Mouse (Mus musculus) midbrain, embryonic 13.5 days (tissue): ENCODE results near the gene Prpf40b. TPM values are rescaled to one million over a fixed set of nuclear protein-coding genes. Genes with fewer than 3 reads are reported as not detected.

Experiments
- ATAC-seq: fragments of 200-750 bp; cut with Nextera tagmentation; 2 replicates; pipeline ENCODE4 v1.8.0; 2017; ENCODE audit warnings: mild to moderate bottlenecking, moderate TSS enrichment, moderate library complexity
- H3K27ac ChIP-seq: fragments of 300-500 bp; sonication (generic); 2 replicates; pipeline ENCODE4 v1.5.1; 2015; ENCODE audit warnings: inconsistent platforms, mild to moderate bottlenecking, moderate library complexity
- H3K27me3 ChIP-seq: fragments of 300-500 bp; sonication (generic); 2 replicates; pipeline ENCODE4 v1.6.1; 2015; ENCODE audit warnings: mild to moderate bottlenecking, inconsistent platforms
- H3K36me3 ChIP-seq: fragments of 300-500 bp; sonication (generic); 2 replicates; pipeline ENCODE4 v1.6.1; 2015; ENCODE audit warnings: mild to moderate bottlenecking, inconsistent platforms
- H3K4me1 ChIP-seq: fragments of 300-500 bp; sonication (generic); replicated peaks from 2 replicates; pipeline ENCODE4 v1.6.1; 2015; ENCODE audit warnings: inconsistent platforms
- H3K4me2 ChIP-seq: fragments of 300-500 bp; sonication (generic); replicated peaks from 2 replicates; pipeline ENCODE4 v1.6.1; 2015; ENCODE audit warnings: moderate library complexity, mild to moderate bottlenecking, inconsistent platforms
- H3K4me3 ChIP-seq: fragments of 300-500 bp; sonication (generic); replicated peaks from 2 replicates; pipeline ENCODE4 v1.5.1; 2015; ENCODE audit warnings: mild to moderate bottlenecking, inconsistent platforms
- H3K9ac ChIP-seq: fragments of 300-500 bp; sonication (generic); replicated peaks from 2 replicates; pipeline ENCODE4 v1.6.1; 2015; ENCODE audit warnings: mild to moderate bottlenecking, inconsistent platforms
- H3K9me3 ChIP-seq: fragments of 300-500 bp; sonication (generic); 2 replicates; pipeline ENCODE4 v1.6.1; 2016; ENCODE audit warnings: mild to moderate bottlenecking, inconsistent platforms
- WGBS: fragments of 180-500 bp; shearing (Covaris S2); methylation state at CpG from one replicate; pipeline ENCODE4 v1.1.7; 2015; 5-methylcytosine and 5-hydroxymethylcytosine counted together
- polyA plus RNA-seq: library from polyadenylated mRNA; unstranded; fragments of >200 nt; fragmentation: Nextera tagmentation; extraction: Ambion mirVana; gene quantifications from 2 replicates; pipeline ENCODE4 v1.2.1, GENCODE M21; 2015

The Prpf40b gene
- polyA plus RNA-seq, 1 experiment from 2014 or later, result 125 TPM

- no peak for ATAC-seq
- Histone ChIP-seq H3K9me3 (no peaks in the 10 kb centered on the region), H3K27me3 (no peaks in the 10 kb centered on the region), H3K36me3 (peaks cover 92% of the 10 kb centered on the region), H3K27ac (peak overlapping the region; percentile 25; the same call in 1 of the 2 replicates), H3K9ac (no peak overlapping the region), H3K4me1 (no peaks in the 10 kb centered on the region), H3K4me2 (no peak overlapping the region), H3K4me3 (no peak overlapping the region)
- 90% methylated on average over 9 of the region's 9 CpGs for WGBS
These were observed 26.1 kb downstream of the Prpf40b start for GRCm38 (mm10) chr15:99320978-99321377.

- no peak overlapping the region for H3K4me2 ChIP-seq
- H3K9ac ChIP-seq, result no peak overlapping the region
- no peaks in the 10 kb centered on the region for H3K27me3 ChIP-seq
- no peak overlapping the region for H3K27ac ChIP-seq
- no peaks in the 10 kb centered on the region for H3K4me1 ChIP-seq
- H3K4me3 ChIP-seq, result no peak overlapping the region
- peaks cover 87% of the 10 kb centered on the region for H3K36me3 ChIP-seq
- 91% methylated on average over 9 of the region's 9 CpGs for WGBS
- no peaks in the 10 kb centered on the region for H3K9me3 ChIP-seq
- no peak for ATAC-seq
These were observed 29.3 kb downstream of the Prpf40b start for GRCm38 (mm10) chr15:99324151-99324550.

- ATAC-seq, result no peak
- Histone ChIP-seq H3K4me2 (no peak overlapping the region), H3K27ac (no peak overlapping the region), H3K9ac (no peak overlapping the region), H3K4me3 (no peak overlapping the region), H3K4me1 (no peaks in the 10 kb centered on the region), H3K9me3 (no peaks in the 10 kb centered on the region), H3K36me3 (peaks cover 75% of the 10 kb centered on the region), H3K27me3 (no peaks in the 10 kb centered on the region)
- 92% methylated on average over 6 of the region's 6 CpGs for WGBS
These were observed 30.7 kb downstream of the Prpf40b start for GRCm38 (mm10) chr15:99325598-99325997.

GRCm38 (mm10) chr15:99326407-99326806 is 31.5 kb downstream of the Prpf40b start:
- Histone ChIP-seq H3K36me3 (peaks cover 67% of the 10 kb centered on the region), H3K4me3 (no peak overlapping the region), H3K9ac (no peak overlapping the region), H3K4me2 (no peak overlapping the region), H3K4me1 (no peaks in the 10 kb centered on the region), H3K27ac (no peak overlapping the region), H3K9me3 (no peaks in the 10 kb centered on the region), H3K27me3 (no peaks in the 10 kb centered on the region)
- 65% methylated on average over 2 of the region's 2 CpGs for WGBS
- ATAC-seq, result no peak

DNA sequence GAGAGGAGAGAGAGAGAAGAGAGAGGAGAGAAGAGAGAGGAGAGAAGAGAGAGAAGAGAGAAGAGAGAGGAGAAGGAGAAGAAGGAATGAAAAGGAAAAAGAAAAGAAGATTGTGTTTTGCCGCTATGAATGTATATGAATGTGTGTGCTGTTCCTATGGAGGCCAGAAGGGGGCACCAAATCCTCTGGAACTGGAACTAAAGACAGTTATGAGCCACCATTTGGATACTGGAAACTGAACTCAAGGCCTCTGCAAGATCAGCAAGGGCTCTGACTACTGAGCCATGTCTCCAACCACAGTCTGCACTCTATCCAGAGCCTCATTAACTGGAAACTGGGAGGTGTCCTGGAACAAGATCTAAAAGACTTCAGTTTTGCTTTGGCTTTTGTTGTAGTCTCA is 32.1 kb downstream of the Prpf40b start:
- H3K27me3 ChIP-seq, result no peaks in the 10 kb centered on the region
- no peak overlapping the region for H3K27ac ChIP-seq
- no peak overlapping the region for H3K4me3 ChIP-seq
- ATAC-seq, result no peak
- no peak overlapping the region for H3K4me2 ChIP-seq
- peaks cover 62% of the 10 kb centered on the region for H3K36me3 ChIP-seq
- WGBS, result 85% methylated on average over 1 of the region's 1 CpGs
- H3K9me3 ChIP-seq, result no peaks in the 10 kb centered on the region
- H3K9ac ChIP-seq, result no peak overlapping the region
- H3K4me1 ChIP-seq, result no peaks in the 10 kb centered on the region

GRCm38 (mm10) chr15:99328011-99328410 is 33.1 kb downstream of the Prpf40b start:
- H3K9ac ChIP-seq, result no peak overlapping the region
- no peak for ATAC-seq
- no peaks in the 10 kb centered on the region for H3K27me3 ChIP-seq
- H3K9me3 ChIP-seq, result no peaks in the 10 kb centered on the region
- no peaks in the 10 kb centered on the region for H3K4me1 ChIP-seq
- whole genome bisulfite sequencing, result 96% methylated on average over 5 of the region's 5 CpGs
- no peak overlapping the region for H3K4me3 ChIP-seq
- H3K4me2 ChIP-seq, result no peak overlapping the region
- no peak overlapping the region for H3K27ac ChIP-seq
- peaks cover 51% of the 10 kb centered on the region for H3K36me3 ChIP-seq

DNA sequence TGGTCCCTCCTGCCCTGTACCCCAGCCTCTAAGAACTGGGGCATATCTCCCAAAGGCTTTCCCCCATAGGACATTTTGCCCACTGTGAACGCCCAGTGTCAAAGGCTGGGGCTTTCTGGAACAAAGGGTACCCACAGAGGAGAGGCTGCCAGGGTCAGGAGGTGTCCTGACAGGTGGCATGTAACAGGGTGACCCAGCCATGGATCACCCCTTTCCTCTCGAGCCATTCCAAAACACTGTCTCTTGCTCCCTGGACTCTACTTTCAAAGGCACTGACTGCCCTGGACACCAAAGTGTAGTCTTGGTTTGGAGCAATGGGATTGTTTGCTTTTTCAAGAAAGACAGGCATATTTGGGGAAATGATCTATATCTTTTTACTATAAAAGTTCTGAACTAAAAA is 35.4 kb downstream of the Prpf40b start:
- H3K4me2 ChIP-seq, result no peak overlapping the region
- WGBS, result 67% methylated on average over 2 of the region's 2 CpGs
- no peaks in the 10 kb centered on the region; the same call in 1 of the 2 replicates for H3K4me1 ChIP-seq
- ATAC-seq, result no peak
- no peak overlapping the region for H3K9ac ChIP-seq
- H3K9me3 ChIP-seq, result no peaks in the 10 kb centered on the region
- no peak overlapping the region for H3K27ac ChIP-seq
- H3K4me3 ChIP-seq, result no peak overlapping the region
- H3K36me3 ChIP-seq, result peaks cover 37% of the 10 kb centered on the region
- H3K27me3 ChIP-seq, result no peaks in the 10 kb centered on the region

DNA sequence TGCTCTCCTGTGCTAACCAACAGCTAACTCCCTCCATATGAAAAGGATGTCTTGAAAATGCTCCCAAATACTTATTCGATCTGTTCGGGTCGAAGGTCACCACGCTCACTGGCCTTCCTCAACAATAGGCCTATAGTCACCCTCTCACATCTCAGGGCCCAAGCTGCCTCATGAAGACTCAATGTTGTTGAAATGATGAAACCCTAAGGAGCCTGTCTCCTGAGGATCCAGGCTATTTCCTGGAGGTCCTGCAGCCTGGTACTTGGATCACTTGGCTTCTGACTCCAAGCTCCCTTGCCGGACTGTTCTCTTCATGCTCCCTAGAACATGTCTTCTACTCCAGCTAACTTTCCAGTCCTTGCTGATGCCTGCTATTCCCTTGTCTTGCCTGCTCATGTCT is 36.5 kb downstream of the Prpf40b start:
- no peak overlapping the region for H3K9ac ChIP-seq
- WGBS, result 59% methylated on average over 5 of the region's 5 CpGs
- ATAC-seq, result no peak
- H3K36me3 ChIP-seq, result peaks cover 31% of the 10 kb centered on the region
- no peaks in the 10 kb centered on the region for H3K9me3 ChIP-seq
- no peak overlapping the region for H3K4me3 ChIP-seq
- H3K27me3 ChIP-seq, result no peaks in the 10 kb centered on the region
- no peak overlapping the region for H3K27ac ChIP-seq
- no peak overlapping the region for H3K4me2 ChIP-seq
- H3K4me1 ChIP-seq, result no peaks in the 10 kb centered on the region; the same call in 1 of the 2 replicates

GRCm38 (mm10) chr15:99332111-99332510 is 37.2 kb downstream of the Prpf40b start:
- Histone ChIP-seq H3K4me2 (no peak overlapping the region), H3K4me1 (no peaks in the 10 kb centered on the region; the same call in 1 of the 2 replicates), H3K9ac (no peak overlapping the region), H3K9me3 (no peaks in the 10 kb centered on the region), H3K27ac (no peak overlapping the region), H3K27me3 (no peaks in the 10 kb centered on the region), H3K36me3 (peaks cover 26% of the 10 kb centered on the region), H3K4me3 (no peak overlapping the region)
- ATAC-seq, result no peak

GRCm38 (mm10) chr15:99332921-99333675 is 38.2 kb downstream of the Prpf40b start:
- WGBS, result 81% methylated on average over 9 of the region's 9 CpGs
- no peak for ATAC-seq
- no peak overlapping the region for H3K9ac ChIP-seq

DNA sequence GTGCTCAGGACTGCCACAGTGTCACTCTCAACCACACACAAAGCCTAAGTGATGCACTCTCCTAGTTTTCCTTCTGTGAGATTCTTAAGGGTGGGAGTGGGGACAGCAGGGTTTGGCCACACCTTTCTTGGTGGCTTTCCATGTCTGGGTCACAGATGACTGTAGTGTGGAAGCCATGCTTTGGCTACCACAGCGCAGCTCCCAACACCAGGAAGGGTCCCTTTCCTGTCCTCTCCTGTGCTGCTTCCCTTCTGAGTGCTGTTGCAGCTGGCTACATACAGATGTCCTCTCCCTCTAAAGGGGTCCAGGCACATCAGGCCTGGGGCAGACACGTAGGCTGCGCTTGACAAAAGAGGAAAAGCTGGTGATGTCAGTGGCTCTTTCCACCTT is 38.8 kb downstream of the Prpf40b start:
- no peak for ATAC-seq
- H3K9ac ChIP-seq, result no peak overlapping the region
- H3K36me3 ChIP-seq, result peaks cover 12% of the 10 kb centered on the region
- no peak overlapping the region for H3K4me3 ChIP-seq
- H3K4me2 ChIP-seq, result no peak overlapping the region
- no peaks in the 10 kb centered on the region for H3K9me3 ChIP-seq
- no peaks in the 10 kb centered on the region; the same call in 1 of the 2 replicates for H3K4me1 ChIP-seq
- H3K27ac ChIP-seq, result peak overlapping the region; percentile 66
- H3K27me3 ChIP-seq, result no peaks in the 10 kb centered on the region
- 88% methylated on average over 3 of the region's 3 CpGs for WGBS

More at GRCm38 (mm10) chr15:99332921-99333675, 38.2 kb downstream of the Prpf40b start:
- no peaks in the 10 kb centered on the region for H3K27me3 ChIP-seq
- no peaks in the 10 kb centered on the region; the same call in 1 of the 2 replicates for H3K4me1 ChIP-seq
- no peak overlapping the region for H3K4me3 ChIP-seq
- peaks cover 16% of the 10 kb centered on the region for H3K36me3 ChIP-seq
- H3K27ac ChIP-seq, result peak overlapping the region; percentile 66; the same call in 1 of the 2 replicates
- no peak overlapping the region for H3K4me2 ChIP-seq
- no peaks in the 10 kb centered on the region for H3K9me3 ChIP-seq

DNA sequence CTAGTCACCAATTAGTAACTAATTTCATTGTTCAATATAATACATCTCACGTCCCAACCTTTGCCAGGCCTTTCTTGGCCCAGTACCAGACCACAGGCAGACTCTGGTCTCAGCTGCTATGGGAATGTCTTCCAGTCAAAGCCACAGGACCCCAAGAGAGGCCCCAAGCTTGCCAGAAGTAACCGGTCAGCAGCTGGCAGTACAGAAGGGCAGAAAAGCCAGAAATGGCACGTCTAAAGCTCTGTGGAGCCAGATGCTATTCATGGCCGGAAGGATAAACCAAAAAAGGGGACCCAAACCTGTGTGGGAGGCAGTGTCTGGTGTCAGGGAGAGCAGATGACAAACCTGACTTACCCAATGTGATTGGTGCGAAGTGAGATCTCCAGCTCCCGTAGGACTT is 39.6 kb downstream of the Prpf40b start:
- H3K9ac ChIP-seq, result no peak overlapping the region
- H3K4me2 ChIP-seq, result no peak overlapping the region
- no peaks in the 10 kb centered on the region for H3K27me3 ChIP-seq
- ATAC-seq, result no peak
- peaks cover under 1% of the 10 kb centered on the region; the same call in 1 of the 2 replicates for H3K4me1 ChIP-seq
- H3K9me3 ChIP-seq, result no peaks in the 10 kb centered on the region
- H3K27ac ChIP-seq, result peak overlapping the region; percentile 14; the same call in 1 of the 2 replicates
- H3K4me3 ChIP-seq, result no peak overlapping the region
- 0 out of 2 replicates have a peak, but pooled peaks cover 4% of the 10 kb centered on the region for H3K36me3 ChIP-seq
- 84% methylated on average over 6 of the region's 6 CpGs for WGBS
